Mouse (Mus musculus) limb, embryonic 14.5 days (tissue): ENCODE measurements around the gene Smim14. TPM values are rescaled to one million over a fixed set of nuclear protein-coding genes. Genes with fewer than 3 reads are reported as not detected.
A peak's percentile ranks its signal among the peaks of the same experiment; 100 is the strongest.

ENCODE experiments used
- ATAC-seq: fragments of 200-750 bp; cut with Nextera tagmentation; 2 replicates; pipeline ENCODE4 v1.8.0; 2017; ENCODE audit warnings: low read depth, moderate number of reproducible peaks, moderate TSS enrichment; ENCODE audit not compliant: low FRiP score
- DNase-seq: peaks from one replicate; pipeline ENCODE4 v3.0.0-alpha.2; 2015; ENCODE audit warnings: low spot score
- H3K27ac ChIP-seq: fragments of 300-500 bp; sonication (generic); replicated peaks from 2 replicates; pipeline ENCODE4 v1.5.1; 2014; ENCODE audit warnings: low read depth, mild to moderate bottlenecking, low read length, moderate library complexity, mixed read lengths
- H3K27me3 ChIP-seq: fragments of 300-500 bp; sonication (generic); 2 replicates; pipeline ENCODE4 v1.6.1; 2014; ENCODE audit warnings: low read length, mixed read lengths; ENCODE audit not compliant: control insufficient read depth, insufficient read depth
- H3K36me3 ChIP-seq: fragments of 300-500 bp; sonication (generic); 2 replicates; pipeline ENCODE4 v1.6.1; 2014; ENCODE audit warnings: mild to moderate bottlenecking, low read length, moderate library complexity, mixed read lengths; ENCODE audit not compliant: control insufficient read depth, insufficient read depth
- H3K4me1 ChIP-seq: fragments of 300-500 bp; sonication (generic); 2 replicates; pipeline ENCODE4 v1.6.1; 2014; ENCODE audit warnings: antibody characterized with exemption, low read length, mixed read lengths; ENCODE audit not compliant: control insufficient read depth, insufficient read depth
- H3K4me2 ChIP-seq: fragments of 300-500 bp; sonication (generic); replicated peaks from 2 replicates; pipeline ENCODE4 v1.6.1; 2014; ENCODE audit warnings: low read depth, mild to moderate bottlenecking, low read length, moderate library complexity; ENCODE audit not compliant: severe bottlenecking
- H3K4me3 ChIP-seq: fragments of 300-500 bp; sonication (generic); replicated peaks from 2 replicates; pipeline ENCODE4 v1.5.1; 2014; ENCODE audit warnings: low read length
- H3K9ac ChIP-seq: fragments of 300-500 bp; sonication (generic); 2 replicates; pipeline ENCODE4 v1.6.1; 2014; ENCODE audit warnings: mild to moderate bottlenecking, low read depth, low read length, moderate library complexity; ENCODE audit not compliant: severe bottlenecking
- H3K9me3 ChIP-seq: fragments of 300-500 bp; sonication (generic); 2 replicates; pipeline ENCODE4 v1.6.1; 2016; ENCODE audit warnings: low read length; ENCODE audit not compliant: control insufficient read depth
- POLR2A ChIP-seq: fragments of 200-500 bp; IDR thresholded peaks from 2 replicates; pipeline ENCODE4 v1.8.0; 2012; ENCODE audit warnings: inconsistent platforms, mild to moderate bottlenecking, moderate library complexity, borderline replicate concordance; ENCODE audit not compliant: insufficient read depth, insufficient read length; ENCODE audit errors: extremely low read depth
- WGBS: fragments of 180-500 bp; shearing (Covaris S2); extraction: QIAGEN DNeasy Blood & Tissue Kit; methylation state at CpG from one replicate; pipeline ENCODE4 v1.1.7; 2014; 5-methylcytosine and 5-hydroxymethylcytosine counted together
- polyA plus RNA-seq, 2 experiments: library from polyadenylated mRNA; depleted of rRNA in 1 of 2; stranded (reverse) in 1 of 2; unstranded in 1 of 2; fragments of >200 nt; fragmentation: Nextera tagmentation in 1 of 2; extraction: Ambion mirVana in 1 of 2; gene quantifications; 2 replicates each; pipeline versions ENCODE4 v1.2.1 to v1.2.3; 2012 to 2014

Gene Smim14
- polyA plus RNA-seq, 2 experiments: 76.7 to 138 TPM

DNA sequence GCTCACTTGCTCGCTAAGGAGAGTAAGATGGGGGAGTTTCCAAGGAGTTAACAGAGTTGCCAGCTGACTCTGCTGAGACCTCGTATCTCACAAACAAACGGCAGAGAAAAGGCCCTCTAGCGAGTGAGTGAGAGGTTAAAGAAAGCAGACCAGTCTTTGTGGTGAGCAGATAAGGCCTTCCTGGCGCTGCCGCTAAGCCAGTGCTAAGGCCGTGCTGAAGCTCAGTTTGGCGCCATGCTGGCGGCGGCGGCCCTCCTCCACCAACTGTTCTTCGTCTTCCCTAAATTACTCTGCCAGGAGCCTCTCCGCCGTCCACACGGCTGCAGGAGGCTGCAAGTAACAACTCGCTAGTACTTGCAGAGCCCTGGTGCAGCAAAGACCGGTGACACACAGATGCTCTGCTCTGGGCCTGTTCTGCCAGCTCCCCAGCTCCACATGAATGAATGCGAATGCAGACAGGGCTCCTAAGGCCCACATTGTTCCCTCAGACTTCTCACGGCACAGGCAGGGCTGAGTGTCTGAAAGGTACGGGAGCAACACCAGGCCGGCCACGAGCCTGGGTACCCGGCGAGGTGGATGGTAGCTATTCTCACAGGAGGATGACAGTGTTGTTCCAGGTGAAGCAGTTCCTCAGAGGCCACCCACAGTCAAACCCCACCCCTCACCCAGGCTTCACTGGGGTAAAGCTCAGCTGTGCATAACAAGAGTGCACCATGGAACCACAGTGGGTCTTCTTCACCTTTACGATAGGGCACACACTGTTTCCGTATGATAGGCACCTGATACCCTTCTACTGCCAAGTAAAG is 121.1 kb downstream of the Smim14 start:
- TF ChIP-seq POLR2A: 0 out of 2 replicates have a peak, but pooled peaks have one; percentile 34
- peak overlapping the region; percentile 13; the same call in 1 of the 2 replicates for H3K4me2 ChIP-seq
- 22% methylated on average over 25 of the region's 26 CpGs for WGBS
- H3K4me1 ChIP-seq: peaks cover 10% of the 10 kb centered on the region
- H3K36me3 ChIP-seq: peaks cover 80% of the 10 kb centered on the region
- peak overlapping the region; percentile 83 for H3K27ac ChIP-seq
- peak; percentile 62 for DNase-seq
- no peaks in the 10 kb centered on the region for H3K9me3 ChIP-seq
- H3K9ac ChIP-seq: peak overlapping the region; percentile 45
- H3K4me3 ChIP-seq: no peak overlapping the region
- peak; percentile 83 for ATAC-seq
- no peaks in the 10 kb centered on the region for H3K27me3 ChIP-seq

- no peak for TF ChIP-seq POLR2A
- WGBS: 57% methylated on average over 12 of the region's 12 CpGs
- Histone ChIP-seq H3K27me3 (no peaks in the 10 kb centered on the region), H3K4me2 (no peak overlapping the region), H3K36me3 (peaks cover 66% of the 10 kb centered on the region), H3K9me3 (no peaks in the 10 kb centered on the region), H3K27ac (no peak overlapping the region), H3K9ac (no peak overlapping the region), H3K4me3 (no peak overlapping the region), H3K4me1 (no peaks in the 10 kb centered on the region)
- ATAC-seq: no peak
- no peak for DNase-seq
These were observed 129.0 kb downstream of the Smim14 start for GRCm38 (mm10) chr5:65407989-65408388.

GRCm38 (mm10) chr5:65401251-65401994 is 135.6 kb downstream of the Smim14 start:
- Histone ChIP-seq H3K27me3 (no peaks in the 10 kb centered on the region), H3K36me3 (peaks cover 70% of the 10 kb centered on the region), H3K9me3 (no peaks in the 10 kb centered on the region), H3K4me2 (no peak overlapping the region), H3K4me3 (no peak overlapping the region), H3K9ac (no peak overlapping the region), H3K27ac (no peak overlapping the region), H3K4me1 (no peaks in the 10 kb centered on the region)
- WGBS: 33% methylated on average over 2 of the region's 2 CpGs
- ATAC-seq (peak; percentile 50; the same call in 1 of the 2 replicates), DNase-seq (peak; percentile 60)
- TF ChIP-seq POLR2A: 0 out of 2 replicates have a peak, but pooled peaks have one; percentile 31

Other genes with a start within 250 kb of the Smim14 start
- gene Rfc1, start 201.5 kb downstream of the Smim14 start, polyA plus RNA-seq (2012; rRNA removed): 40.1 and 50.1 TPM in 2 replicates
- gene Rfc1, start 201.5 kb downstream of the Smim14 start, polyA plus RNA-seq (2014; fragmentation: Nextera tagmentation; extraction: Ambion mirVana): 92.1 and 99.1 TPM in 2 replicates
- gene Klb, start 188.9 kb downstream of the Smim14 start, polyA plus RNA-seq (2012; rRNA removed): 0.05 and 0.11 TPM in 2 replicates
- gene Klb, start 188.9 kb downstream of the Smim14 start, polyA plus RNA-seq (2014; fragmentation: Nextera tagmentation; extraction: Ambion mirVana): not detected in 2 replicates
- 912 and 1,134 TPM in 2 replicates for gene Rpl9, start 145.7 kb downstream of the Smim14 start, polyA plus RNA-seq (2012; rRNA removed)
- gene Rpl9, start 145.7 kb downstream of the Smim14 start, polyA plus RNA-seq (2014; fragmentation: Nextera tagmentation; extraction: Ambion mirVana): 1,325 and 1,347 TPM in 2 replicates
- 27.9 and 36.8 TPM in 2 replicates for gene Lias, start 145.7 kb downstream of the Smim14 start, polyA plus RNA-seq (2012; rRNA removed)
- 62.7 and 63.7 TPM in 2 replicates for gene Lias, start 145.7 kb downstream of the Smim14 start, polyA plus RNA-seq (2014; fragmentation: Nextera tagmentation; extraction: Ambion mirVana)
- gene Ugdh, start 101.2 kb downstream of the Smim14 start, polyA plus RNA-seq (2012; rRNA removed): 83.8 and 98.8 TPM in 2 replicates
- 125 and 127 TPM in 2 replicates for gene Ugdh, start 101.2 kb downstream of the Smim14 start, polyA plus RNA-seq (2014; fragmentation: Nextera tagmentation; extraction: Ambion mirVana)
- gene Gm43552, start 44.4 kb downstream of the Smim14 start, polyA plus RNA-seq (2012; rRNA removed): not detected in 2 replicates
- gene Gm43552, start 44.4 kb downstream of the Smim14 start, polyA plus RNA-seq (2014; fragmentation: Nextera tagmentation; extraction: Ambion mirVana): not detected in 2 replicates
- 70.9 and 107 TPM in 2 replicates for gene Ube2k, start within 50 bp of the Smim14 start, polyA plus RNA-seq (2012; rRNA removed)
- 134 and 137 TPM in 2 replicates for gene Ube2k, start within 50 bp of the Smim14 start, polyA plus RNA-seq (2014; fragmentation: Nextera tagmentation; extraction: Ambion mirVana)
- gene Pds5a, start 161.1 kb upstream of the Smim14 start, polyA plus RNA-seq (2012; rRNA removed): 90.6 and 90.8 TPM in 2 replicates
- 82.7 and 95.3 TPM in 2 replicates for gene Pds5a, start 161.1 kb upstream of the Smim14 start, polyA plus RNA-seq (2014; fragmentation: Nextera tagmentation; extraction: Ambion mirVana)
- gene N4bp2, start 226.3 kb upstream of the Smim14 start, polyA plus RNA-seq (2012; rRNA removed): 31.3 and 31.8 TPM in 2 replicates
- gene N4bp2, start 226.3 kb upstream of the Smim14 start, polyA plus RNA-seq (2014; fragmentation: Nextera tagmentation; extraction: Ambion mirVana): 39.1 and 40.7 TPM in 2 replicates